ENCODE assay signal across 28 mouse cellular contexts in the genomic region with DNA sequence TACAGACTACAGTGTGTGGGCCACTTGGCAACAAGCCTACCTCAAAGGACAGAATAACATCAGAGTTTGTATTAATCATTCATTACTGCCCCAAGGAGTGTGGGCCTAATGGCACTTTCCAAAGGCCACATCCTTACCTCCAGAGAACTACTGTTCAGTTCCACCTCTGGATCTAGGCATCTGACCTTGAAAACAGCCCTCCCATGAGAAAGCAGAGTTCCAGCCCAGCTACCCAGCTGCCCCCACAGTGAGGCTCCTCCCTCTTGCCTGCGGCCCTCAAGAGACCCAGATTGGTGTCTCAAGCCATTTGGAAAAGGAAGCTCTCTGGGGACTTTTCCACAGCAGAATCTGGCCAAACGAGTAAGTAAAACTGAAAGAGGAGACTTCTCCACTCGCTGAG. TPM values are rescaled to one million over a fixed set of nuclear protein-coding genes. Genes with fewer than 3 reads are reported as not detected.
DNase-seq lines count a peak whose midpoint lies in the region; ATAC-seq and TF ChIP-seq lines count a peak whose summit lies in the region.
"Had no signal": no experiment of that assay in that cellular context is flagged by ENCODE, and none has a peak within 500 bp of the region (broad histone marks: within the 10 kb centered on the region; RNA-seq: fewer than 3 reads in every experiment).

Gene Defb42 (plus strand): TSS at position 301 of the 400 bp plus-strand sequence.

- TF ChIP-seq CTCF in kidney, postnatal 0 days (IDR thresholded peaks at IDR 0.05; ENCODE audit: low read depth) = no peak

- intact Hi-C loops in heart, postnatal 36 days (cut with DNase I) = no loop called here

- 0 out of 2 replicates have a peak, but pooled peaks have one; percentile 31 for ATAC-seq in heart, embryonic 11.5 days (replicated peaks; ENCODE audit: insufficient number of reproducible peaks, low FRiP score, low TSS enrichment)
- ATAC-seq in kidney, postnatal 0 days (replicated peaks; ENCODE audit: low FRiP score, low read depth) = no peak
- no peak for ATAC-seq in kidney, embryonic 15.5 days (replicated peaks; ENCODE audit: low FRiP score)
- ATAC-seq: CD4-positive, CD25-positive, alpha-beta regulatory T cell, adult 4 months; forebrain, embryonic 14.5 days; forebrain, postnatal 0 days; hindbrain, postnatal 0 days; inflammation-experienced regulatory T-cells, adult 6 months; intestine, embryonic 16.5 days had no signal

- H3K9me3 ChIP-seq in heart, embryonic 11.5 days (replicated peaks; ENCODE audit: control insufficient read depth, low read length) = no peaks in the 10 kb centered on the region
- no peaks in the 10 kb centered on the region for H3K9me3 ChIP-seq in kidney, postnatal 0 days (replicated peaks; ENCODE audit: low read length)
- no peaks in the 10 kb centered on the region for H3K9me3 ChIP-seq in kidney, embryonic 15.5 days (replicated peaks)
- H3K9me3 ChIP-seq: embryonic facial prominence, embryonic 12.5 days; embryonic facial prominence, embryonic 15.5 days; heart, embryonic 10.5 days had no signal

- H3K4me3 ChIP-seq in heart, embryonic 11.5 days (ENCODE audit: low read depth, low read length) = no peak within 1 kb of the TSS
- H3K4me3 ChIP-seq in kidney, postnatal 0 days (replicated peaks; ENCODE audit: low read depth, low read length) = no peak within 1 kb of the TSS
- H3K4me3 ChIP-seq in kidney, embryonic 15.5 days (replicated peaks) = no peak within 1 kb of the TSS
- H3K4me3 ChIP-seq: embryonic facial prominence, embryonic 12.5 days; embryonic facial prominence, embryonic 15.5 days; gastrocnemius, adult 2 months; heart, adult 2 months; heart, embryonic 10.5 days had no signal

- no peak for DNase-seq in heart, postnatal 36 days
- no peak for DNase-seq in kidney, postnatal 0 days (ENCODE audit: low spot score)
- DNase-seq in ZHBTc4 (ENCODE audit: low read depth, low spot score) = peak; percentile 18
- no peak for DNase-seq in gastrocnemius, adult 8-10 months (ENCODE audit: low spot score in 2 of 2)
- DNase-seq: adrenal gland, adult 2 months; cerebellum, adult 11 months; cerebellum, adult 2 months; cerebellum, adult 9-11 months; cerebellum, postnatal 25 days; forebrain, postnatal 0 days; gastrocnemius, adult 2 months; gastrocnemius, postnatal 25 days; heart, adult 2 months had no signal

- H3K9ac ChIP-seq in heart, embryonic 11.5 days (ENCODE audit: low read depth, low read length) = no peak within 1 kb of the TSS
- H3K9ac ChIP-seq in kidney, postnatal 0 days (ENCODE audit: low read depth, low read length) = no peak within 1 kb of the TSS
- no peak within 1 kb of the TSS for H3K9ac ChIP-seq in kidney, embryonic 15.5 days
- H3K9ac ChIP-seq: embryonic facial prominence, embryonic 12.5 days; embryonic facial prominence, embryonic 15.5 days; forebrain, postnatal 0 days; hindbrain, embryonic 14.5 days had no signal

- no peaks in the 10 kb centered on the region for H3K36me3 ChIP-seq in heart, embryonic 11.5 days (ENCODE audit: control insufficient read depth, insufficient read depth, low read length)
- H3K36me3 ChIP-seq in kidney, postnatal 0 days (ENCODE audit: insufficient read depth, low read length) = no peaks in the 10 kb centered on the region
- H3K36me3 ChIP-seq in kidney, embryonic 15.5 days = no peaks in the 10 kb centered on the region
- H3K36me3 ChIP-seq: embryonic facial prominence, embryonic 12.5 days; embryonic facial prominence, embryonic 15.5 days; heart, embryonic 10.5 days had no signal

- no peak within 1 kb of the TSS for H3K4me2 ChIP-seq in heart, embryonic 11.5 days
- no peak within 1 kb of the TSS for H3K4me2 ChIP-seq in kidney, postnatal 0 days (ENCODE audit: low read length)
- no peak within 1 kb of the TSS for H3K4me2 ChIP-seq in kidney, embryonic 15.5 days
- H3K4me2 ChIP-seq: embryonic facial prominence, embryonic 12.5 days; embryonic facial prominence, embryonic 15.5 days; hindbrain, embryonic 14.5 days had no signal

- H3K27ac ChIP-seq in heart, embryonic 11.5 days (ENCODE audit: low read depth, low read length) = no peak within 1 kb of the TSS
- no peak within 1 kb of the TSS for H3K27ac ChIP-seq in kidney, postnatal 0 days
- H3K27ac ChIP-seq in kidney, embryonic 15.5 days = no peak within 1 kb of the TSS
- H3K27ac ChIP-seq: embryonic facial prominence, embryonic 12.5 days; embryonic facial prominence, embryonic 15.5 days; gastrocnemius, adult 2 months; heart, adult 2 months; heart, embryonic 10.5 days; hindbrain, embryonic 14.5 days; hindbrain, postnatal 0 days had no signal

- H3K27me3 ChIP-seq in heart, embryonic 11.5 days (ENCODE audit: control insufficient read depth, insufficient read depth, low read length) = no peaks in the 10 kb centered on the region
- no peaks in the 10 kb centered on the region for H3K27me3 ChIP-seq in kidney, postnatal 0 days (ENCODE audit: insufficient read depth, low read length)
- H3K27me3 ChIP-seq in kidney, embryonic 15.5 days = no peaks in the 10 kb centered on the region
- H3K27me3 ChIP-seq: embryonic facial prominence, embryonic 12.5 days; embryonic facial prominence, embryonic 15.5 days had no signal

- WGBS in heart, embryonic 11.5 days (ENCODE audit: insufficient replicate concordance) = 73% methylated on average over 3 of the region's 3 CpGs
- 71% methylated on average over 3 of the region's 3 CpGs for WGBS in kidney, postnatal 0 days
- 67% methylated on average over 3 of the region's 3 CpGs for WGBS in kidney, embryonic 15.5 days

- H3K4me1 ChIP-seq in heart, embryonic 11.5 days (ENCODE audit: control insufficient read depth, insufficient read depth, low read length) = no peaks in the 10 kb centered on the region
- no peaks in the 10 kb centered on the region for H3K4me1 ChIP-seq in kidney, postnatal 0 days (replicated peaks; ENCODE audit: insufficient read depth, low read length)
- no peaks in the 10 kb centered on the region for H3K4me1 ChIP-seq in kidney, embryonic 15.5 days
- H3K4me1 ChIP-seq: embryonic facial prominence, embryonic 12.5 days; embryonic facial prominence, embryonic 15.5 days had no signal

RNA-seq across cellular contexts. Expression of gene Defb42, which starts in this region (rescaled TPM):
- polyA plus RNA-seq in heart, embryonic 11.5 days (2014; fragmentation: Nextera tagmentation; extraction: Ambion mirVana) = 4.5 and 6.8 TPM in 2 replicates
- under 1 TPM in 1 of 2 experiments, not detected in 1; 0.22 TPM for total RNA-seq in heart, postnatal 36 days (2021)
- 15.1 and 23.5 TPM in 2 replicates for polyA plus RNA-seq in kidney, postnatal 0 days (2015; fragmentation: Nextera tagmentation; extraction: Ambion mirVana)
- polyA plus RNA-seq in kidney, embryonic 15.5 days (2015; fragmentation: Nextera tagmentation; extraction: Ambion mirVana) = 1.6 TPM in 2 replicates
- not detected for total RNA-seq in gastrocnemius, adult 8-10 months (2022)
- total RNA-seq: common myeloid progenitor, adult 5-6 weeks; gastrocnemius, adult 2 months; gastrocnemius, postnatal 25 days; granulocyte monocyte progenitor cell, adult 5-6 weeks had no signal
- polyA plus RNA-seq: CD4-positive, CD25-positive, alpha-beta regulatory T cell, adult 4 months; embryonic facial prominence, embryonic 12.5 days; embryonic facial prominence, embryonic 15.5 days; forebrain, embryonic 11.5 days; hindbrain, embryonic 11.5 days; hindbrain, embryonic 14.5 days had no signal
